Mouse (Mus musculus) brain, embryonic 18.5 days (tissue): ENCODE results near the gene Kbtbd4.
A peak's percentile ranks its signal among the peaks of the same experiment; 100 is the strongest.
"Not testable (repeated sequence)": the region's sequence is repeated elsewhere in the genome, so short reads cannot be mapped to it uniquely, and the experiment has no call there.

ENCODE experiments used
- DNase-seq: peaks from one replicate; pipeline ENCODE4 v3.0.0-alpha.2; 2012; ENCODE audit warnings: low read depth, low spot score

The Kbtbd4 gene

DNA sequence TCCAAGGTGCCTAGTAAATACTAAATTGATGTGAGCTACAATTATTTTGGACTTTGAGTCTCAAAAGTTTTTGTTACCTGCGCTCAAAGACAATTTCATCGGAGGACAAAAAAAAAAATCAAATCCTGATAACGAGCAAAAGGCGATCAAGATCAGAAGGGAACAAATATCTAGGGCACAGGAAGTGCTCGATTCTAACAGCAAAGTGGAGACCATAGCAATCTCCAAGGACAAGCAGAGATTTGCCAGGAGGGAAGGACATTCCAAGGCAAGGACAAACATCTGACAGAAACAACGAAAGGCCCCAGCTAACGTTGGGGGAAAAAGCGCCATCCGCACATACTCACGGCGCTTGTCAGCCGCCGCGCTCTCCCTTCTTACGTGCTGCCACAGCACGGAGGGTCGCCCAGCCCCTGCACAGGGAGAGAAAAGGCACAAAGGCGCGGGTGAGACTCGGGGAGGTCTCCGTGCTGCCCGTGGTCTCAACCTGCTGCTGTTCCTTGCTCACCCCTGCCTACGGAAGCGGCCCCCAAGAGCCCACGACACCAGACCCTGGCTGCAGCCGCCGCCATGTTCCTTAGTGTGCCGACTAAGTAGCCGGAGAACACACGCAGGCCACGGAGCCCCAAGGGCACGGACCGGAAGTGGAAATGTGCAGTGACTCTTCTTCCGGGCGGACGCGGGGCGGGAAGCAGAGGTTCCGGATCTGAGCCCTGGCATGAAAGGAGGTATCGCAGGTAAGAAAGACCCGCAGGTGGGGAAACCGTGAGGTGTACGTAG, at the start of gene Kbtbd4, which contains the start of gene Ndufs3:
Kbtbd4 (plus strand) TSS at position 665 of the 780 bp plus-strand sequence.
Ndufs3 (minus strand) TSS at position 752 of the 780 bp plus-strand sequence.
- peak; percentile 75 for DNase-seq

DNA sequence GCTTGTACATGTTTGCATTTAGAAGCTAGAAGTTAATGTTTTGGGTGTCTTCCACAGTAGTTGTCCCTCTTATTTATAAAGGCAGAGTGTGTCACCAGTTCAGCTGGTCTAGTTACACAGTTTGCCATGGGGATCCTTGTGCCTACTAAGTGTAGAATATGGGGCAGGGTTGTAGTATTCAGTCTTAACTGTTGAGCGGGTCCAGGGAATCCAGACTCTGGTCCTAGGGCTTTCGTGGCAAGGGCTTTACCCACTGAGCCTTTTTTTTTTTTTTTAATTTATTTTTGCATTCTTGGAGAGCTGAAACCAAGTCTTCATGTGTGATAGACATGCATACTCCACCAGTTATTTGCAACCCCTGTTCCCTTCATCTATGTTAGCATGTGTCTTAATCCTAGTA, 43.1 kb upstream of the Kbtbd4 start:
- no peak for DNase-seq

DNA sequence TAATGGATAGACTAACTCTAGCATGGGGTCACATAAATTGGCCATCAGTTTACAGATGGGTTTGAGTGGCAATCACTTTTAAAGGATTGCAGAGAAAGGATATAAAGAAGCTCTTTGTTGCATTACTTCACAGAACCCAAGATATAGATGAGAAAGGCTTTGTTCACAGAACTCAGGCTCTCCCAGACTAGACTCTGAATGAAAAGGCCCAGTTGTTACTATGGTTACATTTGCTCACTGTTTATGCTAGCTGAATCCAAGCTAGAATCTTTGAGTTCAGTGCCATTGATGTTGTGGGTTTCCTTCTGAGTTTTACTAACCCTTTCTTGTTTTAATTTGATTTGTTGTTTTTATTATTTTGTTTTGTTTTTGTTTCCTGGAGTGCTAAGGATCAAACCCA, 40.4 kb upstream of the Kbtbd4 start:
- no peak for DNase-seq

GRCm38 (mm10) chr2:90866524-90866923, 38.0 kb upstream of the Kbtbd4 start:
- DNase-seq: no peak

GRCm38 (mm10) chr2:90870136-90870601, 34.4 kb upstream of the Kbtbd4 start:
- no peak for DNase-seq

DNA sequence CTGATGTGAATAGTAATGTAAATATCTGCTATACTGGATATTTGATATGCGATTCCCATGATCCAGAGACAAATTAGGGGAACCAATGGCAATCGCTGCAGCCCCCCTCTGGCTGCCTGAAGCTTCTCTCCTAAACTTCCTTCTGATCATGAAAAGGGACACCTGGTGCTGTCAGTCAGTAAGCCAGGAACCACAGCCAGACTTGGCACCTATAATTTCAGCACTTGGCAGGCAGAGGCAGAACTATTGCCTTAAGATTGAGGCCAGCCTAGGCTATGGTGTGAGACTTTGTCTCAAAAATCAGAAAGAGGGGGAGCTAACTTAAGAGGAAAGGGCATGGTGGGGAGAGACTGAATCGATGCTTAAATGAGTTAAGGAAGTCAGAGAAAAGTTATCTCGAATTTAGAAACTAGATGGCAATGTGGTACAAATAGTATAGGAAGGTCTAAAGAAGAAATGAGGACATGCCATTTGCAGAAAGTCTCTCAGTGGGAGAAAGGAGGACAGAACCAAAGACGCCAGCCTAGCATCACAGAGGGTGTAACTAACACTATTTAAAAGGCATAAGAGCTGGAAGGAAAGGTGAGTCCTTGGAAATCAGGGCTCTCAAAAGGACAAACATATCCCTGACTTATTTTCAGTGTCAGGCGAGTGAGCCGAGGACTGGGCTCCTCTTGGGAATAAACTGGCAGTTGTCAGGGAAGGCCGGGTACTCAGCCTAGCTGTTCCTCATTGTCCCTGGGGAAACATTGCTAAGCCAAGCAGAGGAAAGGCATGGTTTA, 33.2 kb upstream of the Kbtbd4 start:
- no peak for DNase-seq

DNA sequence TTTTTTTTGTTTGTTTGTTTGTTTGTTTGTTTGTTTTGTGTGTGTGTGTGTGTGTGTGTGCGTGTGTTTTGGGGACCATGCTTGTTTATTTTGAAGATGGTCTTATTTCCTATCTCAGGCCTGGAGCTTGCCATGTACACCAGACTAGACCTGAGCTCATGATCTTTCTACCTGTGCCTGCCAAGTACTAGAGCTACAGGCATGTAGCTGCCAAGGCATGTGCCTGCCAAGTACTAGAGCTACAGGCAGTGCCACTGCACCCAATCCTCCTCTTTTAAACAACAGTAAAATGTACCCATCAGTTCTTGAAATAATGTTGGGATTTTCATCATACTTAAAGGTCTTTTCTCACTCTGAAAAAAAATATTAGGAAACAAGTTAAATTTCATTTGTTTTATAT, 30.5 kb upstream of the Kbtbd4 start:
- no peak for DNase-seq

DNA sequence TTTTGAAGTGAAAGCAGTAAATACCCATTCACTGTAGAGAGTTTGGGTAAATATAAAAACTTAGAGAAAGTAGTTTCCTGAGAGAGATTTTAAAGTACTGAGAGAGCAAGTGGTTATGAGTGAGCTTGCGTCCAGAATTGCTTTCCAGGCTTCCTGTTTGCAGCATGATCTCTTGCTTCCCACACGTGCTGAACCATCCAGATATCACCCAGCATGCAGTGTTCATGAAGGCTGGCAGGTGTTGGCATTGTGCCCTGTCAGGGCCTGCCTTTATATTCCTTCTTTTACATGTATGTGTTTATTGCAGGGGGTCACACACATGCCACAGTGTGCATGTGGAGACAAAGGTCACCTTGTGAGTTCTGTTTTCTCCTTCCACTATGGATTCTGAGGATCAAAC, 29.3 kb upstream of the Kbtbd4 start:
- DNase-seq: no peak

- DNase-seq: no peak
Measured at GRCm38 (mm10) chr2:90877584-90878259, 26.8 kb upstream of the Kbtbd4 start.

- no peak for DNase-seq
Measured at GRCm38 (mm10) chr2:90879419-90879818, 25.1 kb upstream of the Kbtbd4 start.

DNA sequence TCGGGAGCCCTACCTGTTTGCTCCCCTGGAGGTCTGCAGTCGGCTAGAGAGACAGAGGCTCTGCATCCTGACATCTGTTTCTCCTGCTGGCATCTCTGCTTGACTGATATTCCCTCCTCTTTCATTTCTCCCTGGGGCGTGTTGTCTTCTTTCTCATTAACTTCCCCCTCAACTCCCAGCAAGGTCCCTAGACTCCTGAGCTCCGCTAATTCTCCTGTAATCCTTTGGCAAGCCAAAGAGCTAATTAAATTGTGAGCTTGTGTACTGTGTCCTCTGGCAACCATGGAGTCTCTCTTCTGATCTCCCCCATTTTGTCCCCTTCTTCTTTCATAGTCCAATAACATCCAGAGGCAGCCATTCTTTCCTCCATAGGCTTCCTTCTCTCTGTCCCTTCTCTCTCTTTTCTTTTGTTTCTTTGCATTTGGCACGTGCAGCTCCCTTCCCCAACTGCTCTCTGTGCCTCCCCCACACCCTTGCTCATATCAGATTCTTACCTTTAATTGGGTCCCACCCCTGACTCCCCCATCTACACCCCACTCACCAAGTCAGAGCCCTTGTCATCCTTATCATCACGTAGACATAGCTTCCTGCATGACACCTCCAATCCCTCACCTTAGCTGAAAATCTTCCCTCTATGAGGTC, 24.3 kb upstream of the Kbtbd4 start:
- no peak for DNase-seq

- DNase-seq: no peak
Measured at GRCm38 (mm10) chr2:90881824-90882223, 22.7 kb upstream of the Kbtbd4 start.

DNA sequence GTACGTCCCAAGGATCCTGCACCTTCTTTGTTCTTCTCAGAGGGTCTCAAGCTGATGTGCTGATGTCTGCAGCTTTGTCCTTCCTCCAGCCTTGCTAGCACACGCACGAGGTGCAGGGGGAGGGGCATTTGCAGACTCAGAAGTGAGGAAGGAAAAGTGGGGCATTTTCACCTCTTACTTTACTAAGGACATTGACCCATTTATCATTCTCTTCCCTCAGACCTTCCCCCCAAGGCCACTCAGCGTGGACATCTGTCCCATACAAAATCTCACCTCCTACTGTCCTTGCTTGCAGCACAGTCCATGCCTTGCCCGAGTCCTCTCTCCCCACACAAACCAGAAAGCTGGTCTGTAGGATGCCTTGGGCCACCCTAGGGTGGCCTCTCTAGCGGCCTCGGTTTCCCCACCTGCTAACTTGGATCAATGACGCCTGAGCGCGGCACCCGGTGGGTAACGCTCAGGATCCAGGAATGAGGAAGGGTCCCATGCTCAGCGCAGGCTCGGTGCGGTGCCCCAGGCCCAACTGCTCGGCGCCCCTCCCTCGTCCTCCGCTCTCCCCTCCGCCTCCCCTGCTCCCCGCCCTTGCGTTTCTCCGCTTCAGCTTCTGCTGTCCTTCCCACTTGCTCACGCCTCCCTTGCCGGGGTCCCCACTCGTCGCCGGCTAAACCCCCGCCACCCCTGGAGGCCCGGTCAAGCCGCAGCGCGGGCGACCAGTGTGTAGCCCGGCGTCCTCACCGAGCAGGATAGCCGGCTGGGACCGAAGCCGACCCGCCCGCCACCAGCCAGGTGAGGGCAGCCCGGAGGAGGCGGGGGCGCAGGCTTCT, 19.1 kb upstream of the Kbtbd4 start, which contains the start of gene C1qtnf4:
C1qtnf4 (plus strand) TSS at position 643 of the 824 bp plus-strand sequence.
- no peak for DNase-seq

- no peak for DNase-seq
Measured at GRCm38 (mm10) chr2:90886436-90886835, 18.1 kb upstream of the Kbtbd4 start.

GRCm38 (mm10) chr2:90887627-90888026, 16.9 kb upstream of the Kbtbd4 start:
- DNase-seq: no peak

DNA sequence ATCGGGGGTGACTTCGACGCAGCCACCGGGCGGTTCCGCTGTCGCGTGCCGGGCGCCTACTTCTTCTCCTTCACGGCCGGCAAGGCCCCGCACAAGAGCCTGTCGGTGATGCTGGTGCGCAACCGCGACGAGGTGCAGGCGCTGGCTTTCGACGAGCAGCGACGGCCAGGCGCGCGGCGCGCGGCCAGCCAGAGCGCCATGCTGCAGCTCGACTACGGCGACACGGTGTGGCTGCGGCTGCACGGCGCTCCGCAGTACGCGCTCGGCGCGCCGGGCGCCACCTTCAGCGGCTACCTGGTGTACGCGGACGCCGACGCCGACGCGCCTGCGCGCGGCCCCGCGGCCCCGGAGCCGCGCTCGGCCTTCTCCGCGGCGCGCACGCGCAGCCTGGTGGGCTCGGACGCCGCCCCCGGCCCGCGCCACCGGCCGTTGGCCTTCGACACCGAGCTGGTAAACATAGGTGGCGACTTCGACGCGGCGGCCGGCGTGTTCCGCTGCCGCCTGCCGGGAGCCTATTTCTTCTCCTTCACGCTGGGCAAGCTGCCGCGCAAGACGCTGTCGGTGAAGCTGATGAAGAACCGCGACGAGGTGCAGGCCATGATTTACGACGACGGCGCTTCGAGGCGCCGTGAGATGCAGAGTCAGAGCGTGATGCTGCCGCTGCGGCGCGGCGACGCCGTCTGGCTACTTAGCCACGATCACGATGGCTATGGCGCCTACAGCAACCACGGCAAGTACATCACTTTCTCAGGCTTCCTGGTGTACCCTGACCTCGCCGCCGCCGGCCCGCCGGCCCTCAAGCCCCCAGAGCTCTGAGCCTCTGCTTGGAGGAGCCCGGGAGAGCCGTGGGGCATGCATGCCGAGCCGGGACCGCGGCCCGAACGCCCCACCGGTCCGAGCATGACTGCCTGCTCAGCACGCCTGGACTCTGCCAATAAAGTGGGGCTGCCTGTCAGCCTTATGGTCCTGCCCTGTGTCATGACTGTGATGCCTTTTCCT, 14.7 kb upstream of the Kbtbd4 start:
- DNase-seq: no peak

GRCm38 (mm10) chr2:90893673-90894298, 10.8 kb upstream of the Kbtbd4 start:
- DNase-seq: no peak

- DNase-seq: not testable (repeated sequence)
Measured at GRCm38 (mm10) chr2:90894299-90894677, 10.3 kb upstream of the Kbtbd4 start.

- DNase-seq: no peak
Measured at GRCm38 (mm10) chr2:90903398-90903797, 1.1 kb upstream of the Kbtbd4 start.
